Mouse (Mus musculus) kidney, adult 2 months (tissue): ENCODE results near the gene Tmem185b.

Source experiments
- CTCF ChIP-seq: fragments of 200-500 bp; conservative IDR thresholded peaks from 2 replicates; pipeline ENCODE4 v1.5.1; 2011; ENCODE audit warnings: low read depth, mild to moderate bottlenecking, control low read depth, low read length, moderate library complexity, mixed read lengths; ENCODE audit not compliant: insufficient read depth, insufficient read length
- POLR2A ChIP-seq: fragments of 200-500 bp; IDR thresholded peaks from one replicate; pipeline ENCODE4 v1.6.1; 2011; ENCODE audit warnings: low read depth, low read length, control low read depth

DNA sequence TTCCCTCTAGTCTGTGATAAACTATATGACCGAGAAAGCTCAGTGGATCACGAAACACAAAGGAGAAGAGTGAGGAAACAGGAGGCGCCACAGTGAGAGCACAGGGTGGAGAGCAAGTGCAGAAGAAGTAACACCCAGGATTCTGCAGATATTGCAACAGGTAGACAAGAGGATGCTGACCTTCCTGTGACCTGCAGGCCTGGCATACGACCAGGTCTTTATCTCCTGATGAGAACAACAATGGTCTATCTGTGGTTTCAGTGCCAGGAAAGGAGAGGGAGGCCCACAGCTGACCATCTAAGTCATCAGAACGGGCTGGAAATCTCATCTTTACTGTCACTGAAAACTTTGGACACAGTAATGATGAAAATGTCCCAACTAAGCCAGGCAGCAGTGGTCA, 29.7 kb downstream of the Tmem185b start:
- TF ChIP-seq CTCF (no peak), POLR2A (no peak)
